Mouse (Mus musculus) cerebellum, adult 2 months (tissue): ENCODE measurements around the gene Gpr35. TPM values are rescaled to one million over a fixed set of nuclear protein-coding genes. Genes with fewer than 3 reads are reported as not detected.
A peak's percentile ranks its signal among the peaks of the same experiment; 100 is the strongest.

Experiments used
- DNase-seq, 2 experiments: peaks; one replicate each; pipeline ENCODE4 v3.0.0; 2021
- H3K27ac ChIP-seq: fragments of 200-500 bp; 2 replicates; pipeline ENCODE4 v1.5.1; 2012; ENCODE audit warnings: low read length, control low read depth, inconsistent platforms; ENCODE audit not compliant: insufficient read depth
- H3K27me3 ChIP-seq: fragments of 200-500 bp; 2 replicates; pipeline ENCODE4 v1.6.1; 2012; ENCODE audit warnings: inconsistent platforms, mild to moderate bottlenecking, low read length, moderate library complexity; ENCODE audit not compliant: control insufficient read depth, insufficient read depth
- H3K4me1 ChIP-seq: fragments of 200-500 bp; 2 replicates; pipeline ENCODE4 v1.6.1; 2011; ENCODE audit warnings: low read length; ENCODE audit not compliant: control insufficient read depth, insufficient read depth
- H3K4me3 ChIP-seq: fragments of 200-500 bp; replicated peaks from 2 replicates; pipeline ENCODE3; 2011; ENCODE audit warnings: mild to moderate bottlenecking, low read depth, low read length, control low read depth; ENCODE audit not compliant: insufficient read depth
- CTCF ChIP-seq: fragments of 200-500 bp; IDR thresholded peaks from 2 replicates; pipeline ENCODE4 v1.5.1; 2011; ENCODE audit warnings: low read depth, mild to moderate bottlenecking, control low read depth, low read length, moderate library complexity, borderline replicate concordance; ENCODE audit not compliant: insufficient read depth
- POLR2A ChIP-seq: fragments of 200-500 bp; IDR thresholded peaks from 2 replicates; pipeline ENCODE4 v1.6.1; 2011; ENCODE audit warnings: low read length, control low read depth, borderline replicate concordance; ENCODE audit not compliant: insufficient read depth
- WGBS: fragments of 180-500 bp; shearing (Covaris S2); methylation state at CpG from one replicate; pipeline ENCODE4 v1.1.7; 2018; 5-methylcytosine and 5-hydroxymethylcytosine counted together
- polyA plus RNA-seq: library from polyadenylated mRNA; depleted of rRNA; stranded (reverse); fragments of >200 nt; gene quantifications from 2 replicates; pipeline ENCODE4 v1.2.3, GENCODE M21; 2012

Gpr35 gene
- polyA plus RNA-seq, 1 experiment, result 0.21 TPM

DNA sequence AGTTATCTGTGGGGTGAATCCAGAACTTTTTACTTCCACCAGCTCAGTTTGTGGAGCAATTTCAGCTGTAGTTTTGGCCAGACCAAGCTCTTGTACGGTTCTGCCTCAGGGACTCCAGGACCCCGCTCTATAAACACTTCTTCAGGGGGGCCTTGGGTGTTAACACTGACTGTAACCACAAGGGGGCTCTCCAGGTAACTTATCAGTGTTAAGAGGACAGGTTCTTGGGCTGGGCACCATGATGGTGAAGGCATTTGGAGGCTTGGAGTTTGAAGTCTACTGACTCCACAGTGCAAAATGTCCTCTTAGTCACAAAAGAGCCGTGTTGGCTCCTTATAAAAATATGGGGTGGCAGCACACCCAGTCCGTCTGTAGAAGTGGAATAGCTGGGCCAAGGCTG, 41.6 kb upstream of the Gpr35 start:
- Histone ChIP-seq H3K4me3 (no peak overlapping the region), H3K4me1 (peaks cover 14% of the 10 kb centered on the region)
- WGBS, result 64% methylated on average over 4 of the region's 4 CpGs

DNA sequence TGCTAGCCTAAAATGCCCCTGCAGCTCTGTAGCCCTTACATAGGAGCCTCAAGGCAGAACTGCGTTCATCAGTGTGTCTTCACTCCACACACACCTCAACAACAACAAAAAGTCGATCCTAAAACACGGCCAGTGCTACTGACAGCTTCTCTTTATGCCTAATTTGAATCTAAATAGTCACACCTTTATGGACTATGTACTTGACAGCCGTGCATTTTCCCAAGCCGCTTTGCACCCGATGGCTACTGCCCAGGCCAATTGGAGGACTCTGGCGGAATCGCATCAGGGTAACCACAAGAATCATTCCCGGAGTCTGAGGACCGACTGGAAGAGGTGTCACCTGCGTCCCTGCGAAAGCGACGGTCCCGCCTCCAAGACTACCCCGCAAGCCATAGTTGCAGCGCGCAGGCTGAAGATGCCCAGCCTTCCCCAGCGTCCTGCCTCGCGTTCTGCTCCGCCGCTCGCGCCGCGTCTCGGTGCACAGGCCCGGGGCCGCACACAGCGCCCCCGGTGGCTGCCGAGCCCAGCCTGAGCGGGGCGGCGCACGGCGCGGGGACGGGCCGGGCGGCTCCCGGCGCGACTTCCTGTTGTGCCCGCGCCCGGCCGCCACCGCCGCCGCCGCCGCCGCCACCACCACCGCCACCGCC, 40.3 kb upstream of the Gpr35 start, which contains the start of gene Rnpepl1:
Rnpepl1 (plus strand) TSS at position 545 of the 647 bp plus-strand sequence.
- H3K4me3 ChIP-seq, result peak within 1 kb of the TSS; percentile 66
- TF ChIP-seq POLR2A, result peak; percentile 73
- peak; percentile 53; the same call in 1 of the 2 replicates for TF ChIP-seq CTCF
- WGBS, result under 1% methylated on average over 43 of the region's 57 CpGs
- H3K27ac ChIP-seq, result peak within 1 kb of the TSS; percentile 26
- DNase-seq, result peak; percentile 87 to 88
- H3K27me3 ChIP-seq, result no peaks in the 10 kb centered on the region
- peaks cover 14% of the 10 kb centered on the region for H3K4me1 ChIP-seq

More for the DNA sequence above, 41.6 kb upstream of the Gpr35 start:
- Histone ChIP-seq H3K27ac (no peak overlapping the region), H3K27me3 (no peaks in the 10 kb centered on the region)
- TF ChIP-seq POLR2A (no peak), CTCF (no peak)
- DNase-seq, result no peak

DNA sequence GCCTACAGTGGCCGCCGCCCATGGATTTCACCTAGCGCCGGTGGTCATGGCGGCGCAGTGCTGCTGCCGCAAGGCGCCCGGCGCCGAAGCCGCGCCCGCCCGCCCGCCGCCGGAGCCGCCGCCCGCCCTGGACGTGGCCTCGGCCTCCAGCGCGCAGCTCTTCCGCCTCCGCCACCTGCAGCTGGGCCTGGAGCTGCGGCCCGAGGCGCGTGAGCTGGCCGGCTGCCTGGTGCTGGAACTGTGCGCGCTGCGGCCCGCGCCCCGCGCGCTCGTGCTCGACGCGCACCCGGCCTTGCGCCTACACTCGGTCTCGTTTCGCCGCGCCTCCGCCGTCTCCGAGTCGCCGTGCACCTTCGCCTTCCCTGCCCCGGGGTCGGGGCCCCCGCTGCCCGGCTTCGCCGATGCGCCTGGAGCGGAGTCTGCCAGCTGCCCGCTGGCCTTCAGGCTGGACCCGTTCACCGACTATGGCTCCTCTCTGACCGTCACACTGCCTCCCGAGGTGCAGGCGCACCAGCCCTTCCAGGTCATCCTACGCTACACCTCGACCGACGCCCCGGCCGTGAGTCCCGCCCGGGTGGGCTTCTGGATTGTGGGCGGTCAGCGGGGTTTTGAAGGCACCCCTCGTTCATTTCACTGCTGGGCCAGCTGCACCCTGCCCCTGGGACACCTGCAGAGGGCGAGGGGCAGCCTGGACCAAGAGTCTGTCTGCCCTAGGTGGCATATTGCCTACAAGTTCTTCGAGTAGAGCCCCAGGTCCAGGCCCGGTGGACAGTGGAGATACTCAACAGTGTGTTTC, 39.5 kb upstream of the Gpr35 start:
- peak; percentile 83 to 84 for DNase-seq
- Histone ChIP-seq H3K27ac (peak overlapping the region; percentile 26), H3K4me3 (peak overlapping the region; percentile 63), H3K27me3 (no peaks in the 10 kb centered on the region), H3K4me1 (peaks cover 14% of the 10 kb centered on the region)
- TF ChIP-seq POLR2A, result peak; percentile 40; the same call in 1 of the 2 replicates
- TF ChIP-seq CTCF, result no peak
- WGBS, result 1% methylated on average over 56 of the region's 85 CpGs

DNA sequence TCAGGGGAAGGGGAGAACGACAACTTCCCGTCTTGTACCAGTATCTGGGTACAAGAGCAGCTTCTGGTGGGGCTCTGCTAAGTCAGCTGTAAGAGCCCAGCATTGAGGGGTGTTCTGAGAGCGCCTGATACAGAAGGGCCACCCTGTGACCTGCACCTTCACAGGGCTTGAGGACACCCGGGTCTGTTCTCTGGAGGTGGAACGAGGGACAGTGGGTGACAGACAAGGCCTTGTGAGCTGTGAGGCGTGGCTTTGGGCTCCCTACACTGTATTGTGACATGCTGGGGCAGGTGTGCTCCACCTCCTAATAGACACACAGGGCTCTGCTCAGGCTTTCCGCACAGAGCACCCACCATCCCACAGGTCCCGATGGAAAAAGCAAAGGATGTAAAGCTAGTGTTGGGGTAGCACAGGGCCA, 38.9 kb upstream of the Gpr35 start:
- Histone ChIP-seq H3K27me3 (no peaks in the 10 kb centered on the region), H3K4me1 (peaks cover 14% of the 10 kb centered on the region), H3K4me3 (peak overlapping the region; percentile 63), H3K27ac (peak overlapping the region; percentile 26)
- WGBS, result 22% methylated on average over 8 of the region's 8 CpGs
- TF ChIP-seq CTCF (no peak), POLR2A (no peak)
- DNase-seq, result peak in 1 of 2 experiments; percentile 50

DNA sequence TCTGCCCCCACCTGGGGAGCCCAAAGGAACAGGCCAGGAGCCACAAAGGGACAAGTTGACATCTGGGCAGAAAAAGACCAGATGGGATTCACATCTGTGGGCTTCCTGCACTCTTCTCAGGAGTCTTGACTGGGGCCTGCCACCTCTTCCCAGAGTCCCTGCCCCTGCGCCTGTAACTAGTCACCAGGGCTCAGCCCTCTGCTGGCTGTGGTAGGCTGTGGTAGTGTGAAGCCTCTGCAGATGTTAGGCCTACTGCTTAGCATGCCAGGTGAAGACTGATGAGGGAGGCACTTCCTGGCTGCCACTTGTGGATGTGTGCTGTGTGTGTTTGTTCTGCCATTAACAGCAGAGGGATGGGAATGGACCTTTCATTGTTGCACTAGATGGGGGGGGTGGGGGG, 38.4 kb upstream of the Gpr35 start:
- TF ChIP-seq POLR2A, result no peak
- no peak for TF ChIP-seq CTCF
- 42% methylated on average over 1 of the region's 1 CpGs for WGBS
- H3K27me3 ChIP-seq, result no peaks in the 10 kb centered on the region
- no peak overlapping the region for H3K27ac ChIP-seq
- H3K4me3 ChIP-seq, result peak overlapping the region; percentile 63
- no peak for DNase-seq
- peaks cover 14% of the 10 kb centered on the region for H3K4me1 ChIP-seq

DNA sequence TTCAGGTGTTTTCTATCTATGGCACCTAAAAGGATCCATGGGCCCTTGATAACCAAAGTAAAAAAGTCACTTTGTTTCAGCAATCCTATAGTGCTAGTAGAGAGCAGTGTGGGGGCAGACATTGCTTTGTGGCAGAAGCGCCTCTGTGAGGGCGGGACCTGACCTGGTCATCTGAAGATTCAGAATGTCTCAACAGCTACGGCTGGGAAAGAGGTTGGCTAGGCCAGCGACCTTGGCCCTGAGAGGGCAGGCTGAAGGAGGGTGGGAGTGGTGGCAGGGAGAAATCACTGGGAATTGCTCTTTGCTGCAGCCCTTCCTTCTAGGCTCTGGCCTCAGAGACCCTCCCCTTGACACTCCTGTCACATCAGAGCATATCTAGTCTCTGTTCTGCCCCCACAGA, 36.4 kb upstream of the Gpr35 start:
- no peak for TF ChIP-seq CTCF
- TF ChIP-seq POLR2A, result no peak
- no peak for DNase-seq
- Histone ChIP-seq H3K4me1 (peaks cover 8% of the 10 kb centered on the region), H3K27ac (no peak overlapping the region), H3K27me3 (no peaks in the 10 kb centered on the region), H3K4me3 (no peak overlapping the region)
- WGBS, result 81% methylated on average over 4 of the region's 4 CpGs

DNA sequence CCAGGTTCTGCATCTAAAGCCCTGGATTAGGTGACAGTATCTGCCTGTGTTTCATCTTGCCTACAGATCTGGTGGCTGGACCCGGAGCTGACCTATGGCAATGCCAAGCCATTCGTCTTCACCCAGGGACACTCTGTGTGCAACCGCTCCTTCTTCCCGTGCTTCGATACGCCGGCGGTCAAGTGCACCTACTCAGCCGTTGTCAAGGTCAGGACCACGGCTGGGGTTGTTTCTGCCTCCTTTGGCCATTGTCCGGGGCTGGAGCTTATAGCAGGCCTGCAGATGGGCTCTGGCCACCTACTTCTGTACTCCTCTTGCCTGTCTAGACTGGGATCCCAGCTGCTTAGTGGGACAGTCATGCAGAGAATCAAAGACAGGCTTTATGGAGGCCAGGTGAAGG, 35.7 kb upstream of the Gpr35 start:
- Histone ChIP-seq H3K4me1 (peaks cover 8% of the 10 kb centered on the region), H3K27ac (no peak overlapping the region), H3K27me3 (no peaks in the 10 kb centered on the region), H3K4me3 (no peak overlapping the region)
- DNase-seq, result peak in 1 of 2 experiments; percentile 10
- no peak for TF ChIP-seq POLR2A
- TF ChIP-seq CTCF, result no peak
- WGBS, result 94% methylated on average over 11 of the region's 11 CpGs
